Mouse (Mus musculus) megakaryocyte, embryonic 14.5 days (primary cell): ENCODE measurements around the gene Nup107.

ENCODE experiments used
- FLI1 ChIP-seq: IDR thresholded peaks from 2 replicates; pipeline ENCODE4 v1.6.1; 2012; ENCODE audit warnings: low read length, inconsistent platforms, mixed read lengths
- GATA1 ChIP-seq: IDR thresholded peaks from 3 replicates; pipeline ENCODE4 v1.6.1; 2012; ENCODE audit warnings: mixed read lengths, low read length, inconsistent platforms, borderline replicate concordance

- TF ChIP-seq GATA1 (no peak), FLI1 (no peak)
These were observed 2.7 kb upstream of the Nup107 start for GRCm38 (mm10) chr10:117795206-117795605.
